Mouse (Mus musculus) macrophage (primary cell): ENCODE data around the gene Cavin2. TPM values are rescaled to one million over a fixed set of nuclear protein-coding genes. Genes with fewer than 3 reads are reported as not detected.

Experiments used
- H3K27ac ChIP-seq: fragments of 350-480 bp; formaldehyde crosslinking; 2 replicates; pipeline ENCODE4 v1.9.0; 2021
- H3K36me3 ChIP-seq: fragments of 350-480 bp; formaldehyde crosslinking; 2 replicates; pipeline ENCODE4 v1.9.0; 2021; ENCODE audit errors: inconsistent target
- H3K4me3 ChIP-seq: fragments of 350-480 bp; formaldehyde crosslinking; 2 replicates; pipeline ENCODE4 v1.9.0; 2021; ENCODE audit errors: inconsistent target
- H3K79me2 ChIP-seq: fragments of 350-480 bp; formaldehyde crosslinking; 2 replicates; pipeline ENCODE4 v1.9.0; 2021; ENCODE audit errors: inconsistent target
- WGBS: methylation state at CpG from one replicate; pipeline ENCODE4 v1.1.7; 2026; ENCODE audit warnings: inconsistent platforms; ENCODE audit not compliant: missing documents; 5-methylcytosine and 5-hydroxymethylcytosine counted together
- polyA plus RNA-seq: library from polyadenylated mRNA; stranded (reverse); fragments of 250-400 nt; gene quantifications from 3 replicates; pipeline ENCODE4 v1.2.4, GENCODE M21; 2018; ENCODE audit warnings: inconsistent platforms

Cavin2 gene
- polyA plus RNA-seq, 1 experiment from 2014 or later = 0.43 TPM

GRCm38 (mm10) chr1:51277879-51278567 lies 10.9 kb upstream of the Cavin2 start:
- Histone ChIP-seq H3K27ac (no peak overlapping the region), H3K4me3 (no peak overlapping the region), H3K36me3 (no peaks in the 10 kb centered on the region), H3K79me2 (no peaks in the 10 kb centered on the region)
- WGBS = 79% methylated on average over 2 of the region's 2 CpGs

GRCm38 (mm10) chr1:51288201-51288600 lies 725 bp upstream of the Cavin2 start:
- Histone ChIP-seq H3K27ac (no peak overlapping the region), H3K36me3 (no peaks in the 10 kb centered on the region), H3K4me3 (no peak overlapping the region), H3K79me2 (no peaks in the 10 kb centered on the region)
- 85% methylated on average over 3 of the region's 3 CpGs for WGBS

- Histone ChIP-seq H3K4me3 (no peak overlapping the region), H3K27ac (no peak overlapping the region), H3K79me2 (no peaks in the 10 kb centered on the region), H3K36me3 (no peaks in the 10 kb centered on the region)
- WGBS = 95% methylated on average over 17 of the region's 17 CpGs
Measured at GRCm38 (mm10) chr1:51289620-51290445, 907 bp downstream of the Cavin2 start.

GRCm38 (mm10) chr1:51290634-51291033 lies 1.7 kb downstream of the Cavin2 start:
- Histone ChIP-seq H3K36me3 (no peaks in the 10 kb centered on the region), H3K4me3 (no peak overlapping the region), H3K27ac (no peak overlapping the region), H3K79me2 (no peaks in the 10 kb centered on the region)
- WGBS = 93% methylated on average over 4 of the region's 4 CpGs

DNA sequence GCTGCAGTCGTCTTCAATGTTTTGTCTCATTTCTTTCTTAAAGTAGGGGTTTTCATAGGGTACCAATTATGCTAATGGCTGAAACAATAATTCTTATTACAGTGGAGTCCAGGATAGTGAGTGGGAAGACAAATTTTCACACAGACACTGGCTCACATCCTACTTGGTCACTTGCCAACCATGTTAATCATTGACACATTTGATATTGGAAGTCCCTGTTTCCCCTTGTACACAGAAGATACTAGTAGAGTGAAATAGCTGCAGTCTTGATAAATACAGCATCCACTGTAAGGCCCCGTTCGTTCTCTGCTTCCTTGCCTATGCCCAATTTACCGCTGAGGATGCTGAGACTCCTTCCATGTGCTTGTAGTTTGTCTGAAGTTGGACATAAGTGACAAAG lies 3.4 kb downstream of the Cavin2 start:
- 96% methylated on average over 4 of the region's 4 CpGs for WGBS
- H3K79me2 ChIP-seq = no peaks in the 10 kb centered on the region
- H3K4me3 ChIP-seq = no peak overlapping the region
- no peak overlapping the region for H3K27ac ChIP-seq
- H3K36me3 ChIP-seq = no peaks in the 10 kb centered on the region

GRCm38 (mm10) chr1:51300295-51300930 lies 11.5 kb downstream of the Cavin2 start:
- Histone ChIP-seq H3K79me2 (no peaks in the 10 kb centered on the region), H3K27ac (no peak overlapping the region), H3K4me3 (no peak overlapping the region), H3K36me3 (no peaks in the 10 kb centered on the region)
- 51% methylated on average over 11 of the region's 11 CpGs for WGBS

DNA sequence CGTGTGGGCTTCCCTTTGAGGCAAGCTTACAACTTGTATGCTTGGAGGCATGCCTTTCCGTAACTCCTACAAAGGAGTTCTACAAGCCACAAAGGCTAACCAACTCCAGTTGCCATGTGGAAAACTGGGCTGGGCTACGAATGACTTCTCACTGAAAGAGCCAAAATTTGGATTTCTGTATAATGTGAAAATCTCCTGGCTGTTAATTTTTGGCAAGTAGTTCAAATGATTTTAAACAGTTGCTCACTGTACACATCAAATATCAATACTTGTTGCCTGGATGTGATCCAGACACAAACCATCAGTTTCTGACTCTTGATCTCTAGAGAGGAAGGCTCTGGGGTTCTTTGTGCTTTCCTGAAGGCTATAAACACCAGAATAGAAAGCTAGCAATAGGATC lies 18.1 kb downstream of the Cavin2 start:
- no peaks in the 10 kb centered on the region for H3K79me2 ChIP-seq
- WGBS = 83% methylated on average over 3 of the region's 3 CpGs
- H3K36me3 ChIP-seq = no peaks in the 10 kb centered on the region

GRCm38 (mm10) chr1:51315476-51315875 lies 26.6 kb downstream of the Cavin2 start:
- H3K4me3 ChIP-seq = no peak overlapping the region
- WGBS = 80% methylated on average over 2 of the region's 2 CpGs

More for the DNA sequence above, 18.1 kb downstream of the Cavin2 start:
- Histone ChIP-seq H3K4me3 (no peak overlapping the region), H3K27ac (no peak overlapping the region)

DNA sequence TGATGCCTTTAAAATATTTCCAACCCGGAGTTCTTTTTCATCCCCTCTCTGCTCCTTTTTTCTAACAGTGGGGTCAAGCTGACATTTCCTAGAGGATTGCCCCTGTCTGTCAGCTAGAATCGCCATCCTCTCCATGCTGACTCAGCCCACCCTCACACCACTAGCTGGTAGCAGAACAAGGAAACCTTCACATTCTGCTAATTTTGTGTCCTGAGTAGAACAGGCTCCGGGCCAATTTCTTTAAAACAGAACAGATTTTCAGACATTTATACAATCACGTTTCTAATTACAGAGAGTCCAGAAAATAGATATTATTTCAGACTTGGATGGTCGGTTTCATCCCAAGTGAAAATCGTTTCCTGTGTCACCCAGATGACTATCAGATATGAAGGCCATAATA lies 34.6 kb downstream of the Cavin2 start:
- 87% methylated on average over 6 of the region's 6 CpGs for WGBS
- Histone ChIP-seq H3K4me3 (no peak overlapping the region), H3K79me2 (no peaks in the 10 kb centered on the region), H3K36me3 (no peaks in the 10 kb centered on the region), H3K27ac (no peak overlapping the region)

More at GRCm38 (mm10) chr1:51315476-51315875, 26.6 kb downstream of the Cavin2 start:
- Histone ChIP-seq H3K79me2 (no peaks in the 10 kb centered on the region), H3K36me3 (no peaks in the 10 kb centered on the region), H3K27ac (no peak overlapping the region)

- Histone ChIP-seq H3K4me3 (no peak overlapping the region), H3K36me3 (no peaks in the 10 kb centered on the region), H3K27ac (no peak overlapping the region), H3K79me2 (no peaks in the 10 kb centered on the region)
- WGBS = 91% methylated on average over 1 of the region's 1 CpGs
Measured at GRCm38 (mm10) chr1:51328541-51328940, 39.6 kb downstream of the Cavin2 start.

DNA sequence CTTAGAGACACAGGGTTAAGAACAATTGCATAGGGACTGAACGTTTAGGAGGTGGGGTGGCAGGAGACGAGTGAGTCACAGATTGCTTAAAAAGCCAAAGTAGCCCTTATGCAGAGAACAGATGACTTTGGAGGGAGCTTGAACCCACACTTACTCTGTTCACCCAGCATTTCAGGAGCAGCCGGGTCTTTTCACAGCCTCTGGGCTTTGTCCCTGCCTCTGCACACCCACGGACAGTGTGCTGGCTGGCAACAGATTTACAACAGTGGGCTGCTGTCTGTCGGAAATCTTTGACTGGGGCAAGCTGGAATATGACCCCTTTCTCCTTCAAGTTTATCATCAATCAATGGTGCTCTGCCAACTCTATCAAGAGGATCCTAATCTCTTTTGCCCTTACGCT lies 44.1 kb downstream of the Cavin2 start:
- no peak overlapping the region for H3K4me3 ChIP-seq
- no peaks in the 10 kb centered on the region for H3K79me2 ChIP-seq
- no peak overlapping the region for H3K27ac ChIP-seq
- no peaks in the 10 kb centered on the region for H3K36me3 ChIP-seq
- 78% methylated on average over 6 of the region's 6 CpGs for WGBS

- Histone ChIP-seq H3K36me3 (no peaks in the 10 kb centered on the region), H3K27ac (no peak overlapping the region), H3K79me2 (no peaks in the 10 kb centered on the region), H3K4me3 (peak overlapping the region; percentile 5; the same call in 1 of the 2 replicates)
- 18% methylated on average over 18 of the region's 18 CpGs for WGBS
Measured at GRCm38 (mm10) chr1:51333557-51334285, 44.8 kb downstream of the Cavin2 start.

- H3K79me2 ChIP-seq = no peaks in the 10 kb centered on the region
- no peaks in the 10 kb centered on the region for H3K36me3 ChIP-seq
- H3K27ac ChIP-seq = no peak overlapping the region
- WGBS = 5% methylated on average over 6 of the region's 6 CpGs
- H3K4me3 ChIP-seq = no peak overlapping the region
Measured at GRCm38 (mm10) chr1:51334289-51334688, 45.4 kb downstream of the Cavin2 start.

DNA sequence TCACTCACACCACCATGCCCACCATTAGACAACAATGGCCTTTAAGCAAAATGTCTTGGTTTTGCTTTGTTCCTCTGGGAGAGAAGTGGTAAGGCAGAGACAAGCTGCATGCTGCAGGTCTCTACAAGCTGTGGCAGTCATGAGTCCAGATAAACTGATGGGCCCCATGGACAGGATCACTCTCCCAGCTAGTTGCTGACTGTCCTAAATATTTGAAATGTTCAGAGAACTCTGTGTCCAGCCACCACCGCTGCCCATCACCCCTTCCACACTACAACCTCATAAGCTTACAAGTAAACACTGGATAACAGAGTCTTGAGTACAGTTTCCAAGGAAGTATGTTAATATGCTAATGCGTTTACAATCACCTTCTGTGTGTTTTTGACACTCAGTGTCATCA lies 46.2 kb downstream of the Cavin2 start:
- Histone ChIP-seq H3K27ac (no peak overlapping the region), H3K36me3 (no peaks in the 10 kb centered on the region), H3K4me3 (no peak overlapping the region), H3K79me2 (no peaks in the 10 kb centered on the region)
- 100% methylated on average over 2 of the region's 2 CpGs for WGBS
